Mouse (Mus musculus): ENCODE data around the gene Apod.

The Apod gene

GRCm38 (mm10) chr16:31278581-31278980, 36.0 kb downstream of the Apod start:
- no peak for DNase-seq

- DNase-seq, result peak in 1 of 2 experiments; percentile 17
Observed at GRCm38 (mm10) chr16:31278081-31278480, 36.5 kb downstream of the Apod start.

- peak; percentile 26 to 43 for DNase-seq
Observed at GRCm38 (mm10) chr16:31276962-31277361, 37.6 kb downstream of the Apod start.

- DNase-seq, result peak; percentile 86 to 87
Observed at GRCm38 (mm10) chr16:31276539-31276938, 38.1 kb downstream of the Apod start.

- peak; percentile 93 to 98 for DNase-seq
Observed at GRCm38 (mm10) chr16:31274674-31275460, 39.7 kb downstream of the Apod start, which contains the start of gene Ppp1r2. Gene Ppp1r2 (minus strand): TSS chr16:31275277.

- DNase-seq, result no peak
Observed at GRCm38 (mm10) chr16:31274084-31274483, 40.5 kb downstream of the Apod start.

- DNase-seq, result no peak
Observed at GRCm38 (mm10) chr16:31266692-31267091, 47.9 kb downstream of the Apod start.

- no peak for DNase-seq
Observed at GRCm38 (mm10) chr16:31256151-31256550, 58.5 kb downstream of the Apod start.

- DNase-seq, result no peak
Observed at GRCm38 (mm10) chr16:31255685-31256084, 58.9 kb downstream of the Apod start.

GRCm38 (mm10) chr16:31249401-31249800, 65.2 kb downstream of the Apod start:
- DNase-seq, result no peak

GRCm38 (mm10) chr16:31248717-31249116, 65.9 kb downstream of the Apod start:
- DNase-seq, result no peak

GRCm38 (mm10) chr16:31247442-31247841, 67.2 kb downstream of the Apod start:
- no peak for DNase-seq
